Mouse (Mus musculus) kidney, postnatal 0 days (tissue): ENCODE data around the gene Vps52. TPM values are rescaled to one million over a fixed set of nuclear protein-coding genes. Genes with fewer than 3 reads are reported as not detected.

Experiments used
- ATAC-seq: fragments of 200-750 bp; cut with Nextera tagmentation; replicated peaks from 2 replicates; pipeline ENCODE4 v1.8.0; 2017; ENCODE audit warnings: low read depth, moderate number of reproducible peaks, moderate TSS enrichment, moderate library complexity; ENCODE audit not compliant: low FRiP score
- DNase-seq: peaks from one replicate; pipeline ENCODE4 v3.0.0-alpha.2; 2016; ENCODE audit warnings: low spot score
- H3K27ac ChIP-seq: fragments of 300-500 bp; sonication (generic); 2 replicates; pipeline ENCODE4 v1.5.1; 2014; ENCODE audit warnings: mild to moderate bottlenecking
- H3K27me3 ChIP-seq: fragments of 300-500 bp; sonication (generic); 2 replicates; pipeline ENCODE4 v1.6.1; 2014; ENCODE audit warnings: low read length, mixed read lengths; ENCODE audit not compliant: insufficient read depth
- H3K36me3 ChIP-seq: fragments of 300-500 bp; sonication (generic); 2 replicates; pipeline ENCODE4 v1.6.1; 2014; ENCODE audit warnings: low read length, mixed read lengths; ENCODE audit not compliant: insufficient read depth
- H3K4me1 ChIP-seq: fragments of 300-500 bp; sonication (generic); replicated peaks from 2 replicates; pipeline ENCODE4 v1.6.1; 2014; ENCODE audit warnings: antibody characterized with exemption, low read length, mixed read lengths; ENCODE audit not compliant: insufficient read depth
- H3K4me2 ChIP-seq: fragments of 300-500 bp; sonication (generic); 2 replicates; pipeline ENCODE4 v1.6.1; 2014; ENCODE audit warnings: mild to moderate bottlenecking, low read length, moderate library complexity, mixed read lengths
- H3K4me3 ChIP-seq: fragments of 300-500 bp; sonication (generic); replicated peaks from 2 replicates; pipeline ENCODE4 v1.5.1; 2014; ENCODE audit warnings: low read depth, low read length
- H3K9ac ChIP-seq: fragments of 300-500 bp; sonication (generic); 2 replicates; pipeline ENCODE4 v1.6.1; 2014; ENCODE audit warnings: low read depth, low read length
- H3K9me3 ChIP-seq: fragments of 300-500 bp; sonication (generic); replicated peaks from 2 replicates; pipeline ENCODE4 v1.6.1; 2016; ENCODE audit warnings: low read length, inconsistent platforms, mixed read lengths
- CTCF ChIP-seq: IDR thresholded peaks from 2 replicates; pipeline ENCODE4 v1.5.1; 2016; ENCODE audit warnings: antibody characterized with exemption, low read depth, mild to moderate bottlenecking, moderate library complexity
- WGBS: fragments of 180-500 bp; shearing (Covaris S2); extraction: QIAGEN DNeasy Blood & Tissue Kit; methylation state at CpG from one replicate; pipeline ENCODE4 v1.1.7; 2014; 5-methylcytosine and 5-hydroxymethylcytosine counted together
- polyA plus RNA-seq: library from polyadenylated mRNA; unstranded; fragments of >200 nt; fragmentation: Nextera tagmentation; extraction: Ambion mirVana; gene quantifications from 2 replicates; pipeline ENCODE4 v1.2.1, GENCODE M21; 2015

Vps52 gene
- polyA plus RNA-seq, 1 experiment from 2014 or later: 37.7 TPM

DNA sequence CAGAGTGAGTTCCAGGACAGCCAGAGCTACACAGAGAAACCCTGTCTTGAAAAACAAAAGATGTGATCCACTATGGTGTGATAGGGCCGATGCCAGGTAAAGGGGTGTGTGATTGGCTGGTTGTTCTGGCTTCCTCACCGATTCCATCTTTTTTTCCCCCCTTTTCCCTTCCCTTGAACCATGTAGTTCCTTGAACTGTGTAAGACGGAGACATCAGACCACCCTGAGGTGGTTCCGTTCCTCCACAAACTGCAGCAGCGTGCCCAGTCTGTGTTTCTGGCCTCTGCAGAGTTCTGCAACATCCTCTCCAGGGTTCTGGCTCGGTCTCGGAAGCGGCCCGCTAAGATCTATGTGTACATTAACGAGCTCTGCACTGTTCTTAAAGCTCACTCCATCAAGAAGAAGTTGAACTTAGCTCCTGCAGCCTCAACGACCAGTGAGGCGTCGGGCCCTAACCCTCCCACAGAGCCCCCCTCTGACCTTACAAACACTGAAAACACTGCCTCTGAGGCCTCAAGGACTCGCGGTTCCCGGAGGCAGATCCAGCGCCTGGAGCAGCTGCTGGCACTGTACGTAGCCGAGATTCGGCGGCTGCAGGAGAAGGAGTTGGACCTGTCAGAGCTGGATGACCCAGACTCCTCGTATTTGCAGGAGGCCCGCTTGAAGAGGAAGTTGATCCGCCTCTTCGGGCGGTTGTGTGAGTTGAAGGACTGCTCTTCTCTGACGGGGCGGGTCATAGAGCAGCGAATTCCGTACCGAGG, 44.4 kb upstream of the Vps52 start:
- Histone ChIP-seq H3K4me3 (no peak overlapping the region), H3K27ac (no peak overlapping the region), H3K4me2 (peak overlapping the region; percentile 27), H3K9ac (peak overlapping the region; percentile 23; the same call in 1 of the 2 replicates), H3K27me3 (no peaks in the 10 kb centered on the region), H3K4me1 (peaks cover 20% of the 10 kb centered on the region), H3K9me3 (no peaks in the 10 kb centered on the region), H3K36me3 (peaks cover 30% of the 10 kb centered on the region)
- ATAC-seq (no peak), DNase-seq (no peak)
- 56% methylated on average over 31 of the region's 31 CpGs for WGBS
- no peak for TF ChIP-seq CTCF

DNA sequence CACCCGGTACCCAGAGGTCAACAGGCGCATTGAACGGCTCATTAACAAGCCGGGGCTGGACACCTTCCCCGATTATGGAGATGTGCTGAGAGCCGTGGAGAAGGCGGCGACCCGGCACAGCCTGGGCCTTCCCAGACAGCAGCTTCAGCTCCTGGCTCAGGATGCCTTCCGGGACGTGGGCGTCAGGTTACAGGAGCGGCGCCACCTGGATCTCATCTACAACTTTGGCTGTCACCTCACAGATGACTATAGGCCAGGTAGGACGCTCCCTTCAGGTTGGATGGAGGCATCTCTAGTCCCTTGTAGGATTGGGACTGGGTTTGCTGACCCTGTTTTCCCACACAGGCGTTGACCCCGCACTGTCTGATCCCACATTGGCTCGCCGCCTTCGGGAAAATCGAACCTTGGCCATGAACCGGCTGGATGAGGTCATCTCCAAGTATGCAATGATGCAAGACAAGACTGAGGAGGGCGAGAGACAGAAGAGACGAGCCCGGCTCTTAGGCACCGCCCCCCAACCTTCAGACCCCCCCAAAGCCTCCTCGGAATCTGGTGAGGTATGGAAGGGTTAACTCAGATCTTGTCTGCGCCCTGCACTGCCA, 43.7 kb upstream of the Vps52 start:
- H3K9me3 ChIP-seq: no peaks in the 10 kb centered on the region
- H3K4me2 ChIP-seq: peak overlapping the region; percentile 27
- peaks cover 30% of the 10 kb centered on the region for H3K36me3 ChIP-seq
- H3K27ac ChIP-seq: no peak overlapping the region
- DNase-seq (no peak), ATAC-seq (no peak)
- 0 out of 2 replicates have a peak, but pooled peaks have one; percentile 2 for TF ChIP-seq CTCF
- no peaks in the 10 kb centered on the region for H3K27me3 ChIP-seq
- 51% methylated on average over 28 of the region's 28 CpGs for WGBS
- H3K4me3 ChIP-seq: no peak overlapping the region
- peaks cover 25% of the 10 kb centered on the region for H3K4me1 ChIP-seq
- H3K9ac ChIP-seq: peak overlapping the region; percentile 23; the same call in 1 of the 2 replicates

DNA sequence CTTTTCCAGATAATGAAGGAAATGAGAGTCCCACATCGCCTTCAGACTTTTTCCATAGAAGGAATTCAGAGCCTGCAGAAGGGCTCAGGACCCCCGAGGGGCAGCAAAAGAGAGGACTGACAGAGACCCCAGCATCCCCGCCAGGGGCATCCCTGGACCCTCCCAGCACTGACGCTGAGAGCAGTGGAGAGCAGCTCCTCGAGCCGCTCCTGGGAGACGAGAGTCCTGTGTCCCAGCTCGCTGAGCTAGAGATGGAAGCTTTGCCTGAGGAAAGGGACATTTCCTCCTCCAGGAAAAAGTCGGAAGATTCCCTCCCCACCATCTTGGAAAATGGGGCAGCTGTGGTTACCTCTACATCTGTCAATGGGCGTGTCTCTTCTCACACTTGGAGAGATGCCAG, 42.3 kb upstream of the Vps52 start:
- Histone ChIP-seq H3K9me3 (no peaks in the 10 kb centered on the region), H3K4me3 (no peak overlapping the region), H3K4me1 (peaks cover 20% of the 10 kb centered on the region), H3K36me3 (peaks cover 30% of the 10 kb centered on the region), H3K4me2 (no peak overlapping the region), H3K27me3 (no peaks in the 10 kb centered on the region), H3K27ac (no peak overlapping the region), H3K9ac (no peak overlapping the region)
- DNase-seq (no peak), ATAC-seq (no peak)
- WGBS: 90% methylated on average over 10 of the region's 10 CpGs
- no peak for TF ChIP-seq CTCF

DNA sequence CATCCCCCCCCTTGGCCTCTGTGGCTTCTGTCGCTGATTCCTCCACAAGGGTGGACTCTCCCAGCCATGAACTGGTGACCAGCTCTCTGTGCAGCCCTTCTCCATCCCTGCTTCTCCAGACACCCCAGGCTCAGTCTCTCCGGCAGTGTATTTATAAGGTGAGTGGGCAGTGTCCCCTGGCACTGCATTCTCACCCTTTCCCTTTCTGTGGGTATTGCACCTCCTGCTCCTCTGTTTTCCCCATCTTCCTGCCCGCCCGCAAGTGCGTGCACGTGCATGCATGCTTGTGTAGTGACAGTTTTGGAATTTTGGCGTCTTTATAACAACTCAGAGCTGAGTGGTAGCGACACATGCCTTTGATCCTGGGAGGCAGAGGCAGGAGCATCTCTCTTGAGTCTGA, 41.7 kb upstream of the Vps52 start:
- no peak overlapping the region for H3K9ac ChIP-seq
- H3K4me3 ChIP-seq: no peak overlapping the region
- H3K4me2 ChIP-seq: no peak overlapping the region
- ATAC-seq (no peak), DNase-seq (no peak)
- H3K27me3 ChIP-seq: no peaks in the 10 kb centered on the region
- TF ChIP-seq CTCF: no peak
- 94% methylated on average over 8 of the region's 8 CpGs for WGBS
- H3K27ac ChIP-seq: no peak overlapping the region
- peaks cover 18% of the 10 kb centered on the region for H3K4me1 ChIP-seq
- H3K9me3 ChIP-seq: no peaks in the 10 kb centered on the region
- peaks cover 30% of the 10 kb centered on the region for H3K36me3 ChIP-seq

DNA sequence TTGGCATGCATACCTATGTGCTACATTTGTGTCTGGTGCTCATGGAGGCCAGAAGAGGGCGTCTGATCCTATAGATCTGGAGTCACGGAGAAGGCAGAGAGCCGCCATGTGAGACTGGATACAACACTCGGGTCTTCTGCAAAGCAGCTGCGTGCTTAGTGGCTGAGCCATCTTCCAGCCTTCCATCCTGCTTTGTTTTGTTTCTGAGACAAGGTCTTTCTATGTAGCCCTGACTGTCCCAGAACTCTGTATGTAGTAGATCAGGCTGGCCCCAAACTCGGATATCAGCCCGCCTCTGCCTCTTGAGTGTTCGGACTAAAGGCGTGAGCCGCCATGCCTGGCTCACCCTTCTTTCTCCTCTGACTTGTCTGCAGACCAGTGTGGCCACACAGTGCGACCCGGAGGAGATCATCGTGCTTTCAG, 40.6 kb upstream of the Vps52 start:
- Histone ChIP-seq H3K9ac (no peak overlapping the region), H3K27me3 (no peaks in the 10 kb centered on the region), H3K36me3 (peaks cover 30% of the 10 kb centered on the region), H3K4me1 (peaks cover 18% of the 10 kb centered on the region), H3K4me2 (peak overlapping the region; percentile 36; the same call in 1 of the 2 replicates), H3K27ac (peak overlapping the region; percentile 37; the same call in 1 of the 2 replicates), H3K9me3 (no peaks in the 10 kb centered on the region), H3K4me3 (no peak overlapping the region)
- TF ChIP-seq CTCF: peak; percentile 33
- DNase-seq (no peak), ATAC-seq (no peak)
- WGBS: 72% methylated on average over 13 of the region's 13 CpGs

DNA sequence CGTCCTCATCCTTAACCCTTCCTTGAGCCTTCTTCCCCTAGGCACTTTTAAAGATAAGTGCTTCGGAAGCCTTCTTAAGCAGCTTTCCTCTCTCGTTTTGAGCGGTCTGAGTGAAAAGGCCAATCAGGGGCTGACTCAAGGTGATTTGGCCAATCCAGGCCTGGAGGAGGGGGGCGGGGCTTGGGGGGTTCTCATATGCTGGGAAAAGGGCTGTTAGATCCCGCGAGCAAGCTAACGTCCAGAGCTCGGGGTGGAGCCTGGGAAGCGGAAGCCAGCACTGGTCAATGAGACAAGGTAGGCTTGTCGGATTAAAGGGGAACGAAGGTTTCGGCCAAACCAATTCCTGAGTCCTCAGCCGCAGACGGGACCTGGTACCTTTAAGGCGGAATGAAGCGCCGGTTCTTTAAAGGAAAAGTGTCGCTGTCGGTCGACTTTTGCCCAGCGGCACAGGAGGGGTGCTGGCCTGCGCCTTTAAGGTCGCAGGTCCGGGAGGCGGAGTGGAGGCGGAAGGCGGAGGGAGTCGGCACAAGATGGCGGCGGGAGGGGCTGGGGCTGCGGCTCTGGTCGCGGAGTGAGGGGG, 39.9 kb upstream of the Vps52 start, which contains the start of the genes Tapbp and Zbtb22:
Gene Tapbp, plus strand, starts transcription at position 229 of the 580 bp plus-strand sequence.
Gene Zbtb22, plus strand, starts transcription at position 234 of the 580 bp plus-strand sequence.
- peak within 1 kb of the TSS; percentile 69 for H3K9ac ChIP-seq
- peaks cover 12% of the 10 kb centered on the region for H3K4me1 ChIP-seq
- no peak for TF ChIP-seq CTCF
- H3K4me2 ChIP-seq: peak within 1 kb of the TSS; percentile 70
- peak within 1 kb of the TSS; percentile 82 for H3K27ac ChIP-seq
- peaks cover 30% of the 10 kb centered on the region for H3K36me3 ChIP-seq
- DNase-seq (peak; percentile 99), ATAC-seq (peak; percentile 90)
- no peaks in the 10 kb centered on the region for H3K27me3 ChIP-seq
- H3K9me3 ChIP-seq: no peaks in the 10 kb centered on the region
- peak within 1 kb of the TSS; percentile 63 for H3K4me3 ChIP-seq
- under 1% methylated on average over 34 of the region's 34 CpGs for WGBS
